Mouse (Mus musculus) thymus, postnatal 10 days (tissue): ENCODE results near the gene Pom121l2.

Source experiments
- DNase-seq, 2 experiments: peaks; one replicate each; pipeline ENCODE4 v3.0.0; 2021; ENCODE audit warnings: low spot score in 2 of 2

Gene Pom121l2

DNA sequence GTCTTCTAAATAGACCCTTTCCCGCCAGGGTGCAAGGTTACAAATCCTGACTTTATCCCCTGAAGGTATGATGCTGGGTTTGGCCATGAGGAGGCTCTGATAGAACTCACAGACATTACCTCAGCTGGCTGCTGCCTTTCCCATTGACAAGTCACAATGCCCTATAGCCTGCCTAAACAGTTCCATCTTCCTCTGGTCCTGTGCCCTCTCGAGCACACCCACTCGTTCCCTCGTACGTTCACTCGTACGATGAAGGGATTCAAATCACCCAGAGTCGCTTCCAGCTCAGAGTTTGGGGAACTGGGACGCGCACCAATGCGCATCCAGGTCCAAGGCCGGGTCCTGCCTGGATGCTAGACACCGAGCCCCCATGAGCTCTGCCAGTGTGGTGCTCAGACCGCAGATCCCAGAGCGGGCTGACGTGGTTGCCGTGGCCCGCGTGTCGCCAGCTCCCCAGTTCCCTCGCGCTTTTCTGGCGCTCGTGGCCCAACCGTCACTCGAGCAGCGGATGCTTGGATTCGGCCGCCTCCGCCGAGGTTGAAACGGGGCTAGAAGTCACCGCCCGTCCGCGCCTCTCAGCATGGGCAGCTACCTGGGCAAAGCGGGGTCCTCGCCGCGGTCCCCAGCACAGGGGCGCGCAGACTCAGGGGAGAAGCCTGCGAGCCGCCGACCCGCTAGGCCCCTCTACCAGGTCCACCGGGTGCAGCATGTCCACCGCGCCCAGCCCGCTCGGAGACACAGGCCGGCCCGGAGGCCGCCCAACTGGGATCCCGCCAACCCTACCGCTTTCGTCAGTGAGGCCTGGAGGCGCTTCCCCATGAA, at the start of gene Pom121l2:
Gene Pom121l2, plus strand, starts transcription at position 214 of the 822 bp plus-strand sequence.
- no peak for DNase-seq

DNA sequence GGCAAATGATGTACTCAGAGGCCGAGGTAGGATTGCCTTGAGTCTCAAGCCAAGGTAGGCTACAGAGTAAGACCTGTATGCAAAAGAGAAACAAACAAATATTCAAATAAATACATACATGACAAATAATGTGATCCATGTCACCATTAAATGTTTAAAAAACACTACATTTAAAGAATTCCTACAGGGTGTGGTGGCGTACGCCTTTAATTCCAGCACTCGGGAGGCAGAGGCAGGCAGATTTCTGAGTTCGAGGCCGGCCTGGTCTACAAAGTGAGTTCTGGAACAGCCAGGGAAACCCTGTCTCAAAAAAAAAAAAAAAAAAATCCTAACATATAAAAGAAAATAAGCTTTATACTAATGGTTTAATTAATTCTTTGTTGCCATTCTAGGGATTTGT, 49.3 kb upstream of the Pom121l2 start:
- DNase-seq = no peak

DNA sequence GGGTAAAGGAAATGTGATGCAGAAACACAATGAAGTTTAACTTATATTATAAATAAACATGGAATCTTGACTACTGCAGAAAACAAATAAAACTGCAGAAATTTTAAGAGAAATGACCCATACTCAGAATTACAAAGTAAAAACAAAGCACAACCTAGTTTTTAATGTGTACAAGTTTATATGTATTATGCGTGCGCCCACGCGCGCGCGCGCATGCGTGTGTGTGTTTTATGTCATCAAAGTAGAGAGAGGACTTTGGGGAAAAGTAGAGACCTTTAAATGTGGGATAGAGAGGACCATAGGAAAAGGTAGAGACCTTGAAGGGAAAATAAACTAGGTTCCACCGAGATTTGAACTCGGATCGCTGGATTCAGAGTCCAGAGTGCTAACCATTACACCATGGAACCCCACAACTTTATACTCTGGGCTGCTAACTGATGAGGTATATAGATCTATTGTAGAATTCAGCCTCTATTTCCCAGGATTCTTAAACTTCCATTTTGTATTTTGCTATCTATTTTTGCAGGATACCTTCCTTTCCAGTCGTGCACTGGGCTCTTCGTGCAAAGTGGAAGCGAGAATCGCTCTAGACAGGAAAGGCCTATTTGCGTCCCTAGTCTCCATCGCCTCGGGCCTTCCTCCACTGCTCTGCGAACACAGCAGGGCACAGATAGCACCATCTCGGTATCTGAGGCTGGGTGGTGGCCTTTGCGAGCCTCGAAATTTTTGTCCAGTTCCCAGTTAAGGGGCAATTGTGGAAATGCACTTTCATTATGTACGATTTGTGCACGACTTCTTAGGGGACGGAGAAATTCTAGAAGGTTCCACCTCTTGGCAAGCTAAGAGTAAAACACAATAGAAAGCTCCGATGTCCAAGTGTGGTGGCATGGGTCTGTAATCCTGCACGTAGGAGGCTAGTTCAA, 47.1 kb upstream of the Pom121l2 start:
- DNase-seq = no peak

DNA sequence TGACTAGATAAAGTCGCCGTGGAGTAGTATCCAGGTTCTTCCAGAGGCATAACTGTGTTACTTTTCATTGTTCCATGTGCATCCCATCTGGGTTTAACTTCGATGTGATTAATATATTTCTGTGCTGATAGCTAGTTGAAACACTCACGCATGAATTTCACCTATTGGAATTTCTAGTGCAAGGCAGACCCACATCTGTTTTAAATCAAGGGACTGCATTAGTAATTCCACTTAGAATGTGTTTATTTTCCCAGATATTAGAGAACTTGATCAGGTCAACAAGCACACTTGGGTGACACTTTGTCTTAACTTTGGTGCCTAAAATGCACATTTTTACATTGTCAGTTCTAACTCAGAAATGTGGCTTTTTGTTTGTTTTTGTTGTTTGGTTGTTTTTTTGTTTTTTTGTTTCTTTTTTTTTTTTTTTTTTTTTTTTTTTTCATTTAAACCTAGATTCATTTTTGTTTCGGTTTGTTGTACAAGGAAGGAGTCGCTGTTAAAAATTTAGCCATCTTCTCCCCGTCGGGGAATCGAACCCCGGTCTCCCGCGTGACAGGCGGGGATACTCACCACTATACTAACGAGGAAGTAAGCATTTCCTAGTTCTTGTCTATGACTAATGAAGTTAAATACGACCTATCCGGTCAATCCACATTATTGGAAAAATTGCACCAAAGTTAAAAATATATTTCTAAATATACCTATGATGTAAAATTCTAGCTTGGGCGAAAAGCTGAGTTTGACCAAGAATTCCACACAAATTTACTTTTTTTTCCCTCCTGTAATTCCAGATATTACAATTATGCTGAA, 45.8 kb upstream of the Pom121l2 start:
- DNase-seq = peak; percentile 65 to 80

DNA sequence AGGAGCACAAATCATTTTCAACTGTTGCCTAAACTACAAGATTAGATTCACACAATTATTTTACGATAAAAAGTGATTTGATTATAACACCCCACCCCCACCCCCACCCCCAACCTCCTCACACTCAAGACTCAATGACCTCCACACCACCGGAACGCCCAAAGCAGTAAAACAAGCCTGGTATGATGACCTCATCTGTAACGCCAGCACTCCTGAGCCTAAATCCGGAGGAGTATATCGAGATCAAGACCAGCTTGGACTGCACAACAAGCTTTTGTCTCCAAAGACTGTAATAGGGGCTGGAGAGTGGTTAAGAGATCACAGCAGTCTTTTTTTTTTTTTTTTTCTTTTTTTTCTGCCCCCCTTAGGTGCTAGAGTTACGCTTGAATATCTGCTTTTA, 45.2 kb upstream of the Pom121l2 start:
- no peak for DNase-seq

DNA sequence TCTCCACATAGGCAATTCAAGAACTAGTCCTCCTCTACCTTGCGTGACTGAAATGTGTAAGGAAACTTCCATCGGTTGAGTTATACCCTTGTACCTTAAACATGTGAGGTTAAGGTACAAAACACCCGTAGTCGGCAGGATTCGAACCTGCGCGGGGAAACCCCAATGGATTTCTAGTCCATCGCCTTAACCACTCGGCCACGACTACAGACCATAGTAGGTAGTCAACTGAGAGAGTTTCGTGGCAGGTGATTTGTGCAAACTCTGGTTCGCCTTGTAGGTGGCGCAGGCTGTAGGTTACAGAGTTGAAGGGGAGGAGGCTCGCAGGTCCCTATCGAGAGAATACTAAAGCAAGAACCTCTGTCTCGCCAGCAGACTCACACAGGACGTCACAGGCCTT, 44.0 kb upstream of the Pom121l2 start:
- DNase-seq = peak; percentile 83 to 89

DNA sequence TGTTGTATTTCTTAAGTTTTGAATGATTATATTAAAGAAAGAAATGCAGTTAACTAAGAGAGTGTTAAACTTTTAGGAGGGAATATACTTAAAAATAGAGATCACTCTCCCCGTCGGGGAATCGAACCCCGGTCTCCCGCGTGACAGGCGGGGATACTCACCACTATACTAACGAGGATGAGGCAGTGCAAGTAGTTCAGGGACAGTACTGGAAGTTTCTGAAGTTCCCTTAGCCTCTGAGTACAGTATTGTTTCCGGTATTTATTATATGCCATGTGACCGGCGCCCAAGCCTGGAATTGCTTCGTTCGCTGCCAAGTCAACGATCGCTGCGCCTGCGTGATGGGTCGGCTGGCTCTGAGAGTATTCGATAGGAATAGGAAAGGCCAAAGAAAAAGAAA, 40.8 kb upstream of the Pom121l2 start:
- DNase-seq = peak; percentile 84 to 90

DNA sequence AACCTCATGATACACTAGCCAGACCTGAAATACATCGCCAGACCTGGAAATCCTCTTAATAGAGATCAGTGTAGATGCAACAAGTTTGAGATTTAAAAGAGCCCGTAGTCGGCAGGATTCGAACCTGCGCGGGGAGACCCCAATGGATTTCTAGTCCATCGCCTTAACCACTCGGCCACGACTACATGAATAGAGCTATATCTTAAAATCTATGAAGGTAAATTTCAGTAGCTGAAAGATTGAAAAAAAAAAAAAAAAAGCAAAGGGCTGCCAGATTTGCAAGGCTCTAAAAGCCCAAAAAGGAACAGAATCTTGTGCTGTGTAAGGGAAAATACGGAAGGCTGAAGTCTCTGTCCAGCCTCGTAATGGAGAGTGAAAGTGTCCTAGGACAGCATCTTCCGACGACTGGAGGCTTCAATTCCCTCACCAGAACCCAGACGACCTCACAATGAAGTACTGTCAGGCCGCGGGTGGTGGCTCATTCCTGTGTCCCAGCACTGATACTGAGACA, 40.1 kb upstream of the Pom121l2 start:
- peak; percentile 77 to 81 for DNase-seq

DNA sequence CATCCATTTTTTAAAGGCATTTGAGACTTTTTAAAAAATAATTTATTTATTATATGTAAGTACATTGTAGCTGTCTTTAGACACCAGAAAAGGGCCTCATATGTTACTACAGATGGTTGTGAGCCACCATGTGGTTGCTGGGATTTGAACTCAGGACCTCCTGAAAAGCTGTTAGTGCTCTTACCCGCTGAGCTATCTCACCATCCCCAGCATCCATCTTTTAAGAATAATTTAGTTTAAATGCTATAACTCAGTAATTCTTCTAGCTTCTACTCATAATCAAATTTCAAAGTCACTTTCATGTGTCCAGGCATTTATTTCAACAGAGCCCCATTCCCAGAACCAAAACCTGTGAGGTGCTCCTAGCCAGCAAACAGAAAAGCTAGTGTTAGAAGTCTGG, 37.4 kb upstream of the Pom121l2 start:
- DNase-seq = no peak

DNA sequence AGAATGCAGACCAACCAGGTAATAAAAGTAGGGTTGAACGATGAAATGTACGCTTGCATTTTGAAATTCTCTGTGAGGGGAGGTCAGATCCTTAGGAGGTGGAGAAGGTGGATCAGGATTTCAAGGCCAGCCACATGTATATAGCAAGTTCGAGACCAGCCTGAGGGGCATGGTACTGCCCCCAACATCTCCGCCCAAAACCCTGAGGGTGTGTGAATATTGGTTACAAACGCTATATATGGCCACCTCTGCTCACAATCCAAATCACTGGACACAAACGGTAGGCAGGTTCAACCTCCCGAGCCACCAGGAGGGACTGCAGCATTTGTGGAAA, 36.4 kb upstream of the Pom121l2 start:
- no peak for DNase-seq

DNA sequence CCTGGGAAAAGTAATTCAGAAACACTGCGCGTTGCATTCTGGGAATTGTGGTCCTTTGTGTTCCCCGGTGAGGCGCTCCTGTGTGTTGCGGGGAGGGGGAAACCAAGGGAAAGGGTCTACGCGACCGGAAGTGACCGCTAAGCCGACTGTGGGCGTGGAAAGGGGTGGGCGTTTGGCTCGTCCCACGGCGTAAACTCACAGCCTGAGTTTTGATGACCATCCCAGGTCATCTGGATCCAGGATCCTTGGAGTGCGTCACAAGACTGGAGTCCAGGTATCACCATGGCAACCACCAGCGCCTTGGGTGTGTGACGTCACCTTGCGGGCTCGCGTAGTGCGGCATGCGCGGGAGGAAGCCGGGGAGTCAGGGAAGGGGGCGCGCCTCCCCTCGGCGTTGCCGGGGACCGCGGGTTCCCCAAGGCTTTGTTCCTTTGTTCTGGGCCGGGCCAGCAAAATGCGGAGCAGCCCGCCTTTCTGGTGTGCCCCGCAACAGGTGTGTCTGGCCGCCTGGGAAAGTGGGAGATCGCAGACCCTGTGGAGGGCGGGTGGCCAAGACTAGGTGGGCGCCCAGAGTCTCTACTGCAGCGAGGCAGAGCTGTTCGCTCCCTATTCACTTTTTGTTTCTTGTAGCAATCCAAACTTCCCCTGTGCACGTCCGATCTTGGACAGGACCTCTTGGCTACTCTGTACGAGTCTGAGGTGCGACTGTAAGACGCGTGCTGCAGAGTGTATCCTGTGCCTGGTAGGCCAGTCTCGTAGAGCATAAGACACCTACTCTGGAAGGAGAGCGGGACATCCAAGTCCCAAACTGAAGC, 35.9 kb upstream of the Pom121l2 start, which contains the start of gene Zfp184:
Gene Zfp184, plus strand, starts transcription at position 169 of the 815 bp plus-strand sequence.
- DNase-seq = peak; percentile 85 to 87

DNA sequence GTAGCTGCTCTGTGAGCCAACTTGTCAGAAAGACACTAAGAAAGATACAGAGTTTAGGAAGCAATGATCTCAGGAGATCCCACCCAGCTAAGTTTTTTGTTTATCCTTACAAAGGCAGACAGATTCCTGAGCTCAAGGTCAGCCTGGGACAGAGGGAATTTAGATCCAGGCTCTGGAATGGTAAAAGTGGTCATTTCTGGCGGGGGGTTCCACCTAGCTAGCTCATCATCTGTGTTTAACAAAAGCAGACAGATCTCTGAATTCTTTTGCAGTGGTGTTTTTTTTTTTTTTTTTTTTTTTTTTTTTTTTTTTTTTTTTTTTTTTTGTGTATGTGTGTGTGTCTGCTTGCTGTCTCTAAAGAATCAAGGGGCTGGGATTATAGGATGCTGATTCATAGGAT, 11.7 kb upstream of the Pom121l2 start:
- no peak for DNase-seq

DNA sequence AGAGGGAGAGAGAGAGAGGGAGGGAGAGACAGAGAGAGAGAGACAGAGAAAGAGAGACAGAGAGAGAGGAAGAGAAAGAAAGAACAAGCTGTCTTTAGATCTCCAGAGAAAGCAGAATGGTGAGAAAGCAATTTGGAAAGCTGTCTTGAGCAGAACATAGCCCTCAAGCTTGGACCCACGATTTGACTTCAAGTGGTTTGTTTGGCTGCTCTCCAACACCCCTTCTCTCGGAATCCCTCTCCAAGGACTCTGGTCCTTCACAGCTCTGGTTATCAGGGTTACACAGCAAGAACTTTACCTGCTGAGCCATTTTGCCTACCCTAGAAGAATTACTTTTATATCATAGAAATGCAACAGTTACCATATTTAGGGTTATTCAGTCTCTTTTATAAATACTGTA, 11.2 kb upstream of the Pom121l2 start:
- DNase-seq = no peak

DNA sequence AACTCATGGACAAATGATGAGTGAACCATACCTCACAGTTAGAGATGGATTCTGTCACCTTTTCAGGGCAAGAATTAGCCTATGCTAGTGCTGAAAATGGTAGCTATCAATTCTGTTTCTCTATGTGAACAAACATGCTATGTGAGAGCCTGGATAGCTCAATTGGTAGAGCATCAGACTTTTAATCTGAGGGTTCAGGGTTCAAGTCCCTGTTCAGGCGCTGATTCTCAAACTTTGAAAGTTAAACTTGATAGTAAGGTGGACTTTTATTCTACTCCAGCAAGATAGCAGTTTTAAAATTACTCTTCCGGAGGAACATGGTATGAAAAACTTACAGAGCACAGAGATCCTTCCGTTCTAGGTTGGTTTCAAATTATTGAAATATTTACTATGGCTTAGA, 9.4 kb upstream of the Pom121l2 start:
- DNase-seq = no peak

DNA sequence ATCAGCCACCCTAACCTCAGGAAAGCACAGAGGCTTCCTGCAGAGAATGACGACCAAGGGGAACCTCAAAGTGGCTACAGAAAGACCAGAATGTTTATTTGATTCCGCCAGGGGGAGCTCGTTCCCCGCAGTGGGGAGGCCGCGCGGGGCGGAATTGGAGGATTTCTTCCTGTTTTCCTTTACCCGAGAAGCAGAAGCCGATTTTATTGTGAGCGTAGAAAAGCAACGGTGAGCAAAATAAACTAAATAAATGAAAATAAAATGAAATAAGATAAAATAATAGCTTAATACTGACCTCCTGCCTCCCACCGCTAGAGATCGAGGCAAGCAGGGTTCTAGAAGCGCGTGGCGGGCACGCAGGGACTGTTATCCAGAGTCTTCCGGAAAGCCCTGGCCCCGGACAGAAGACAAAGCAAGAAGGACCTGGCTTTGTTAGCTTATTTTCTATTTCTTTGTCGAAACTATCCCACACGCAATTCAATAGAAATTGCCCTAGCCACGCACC, 6.7 kb upstream of the Pom121l2 start:
- DNase-seq = peak; percentile 79 to 95

DNA sequence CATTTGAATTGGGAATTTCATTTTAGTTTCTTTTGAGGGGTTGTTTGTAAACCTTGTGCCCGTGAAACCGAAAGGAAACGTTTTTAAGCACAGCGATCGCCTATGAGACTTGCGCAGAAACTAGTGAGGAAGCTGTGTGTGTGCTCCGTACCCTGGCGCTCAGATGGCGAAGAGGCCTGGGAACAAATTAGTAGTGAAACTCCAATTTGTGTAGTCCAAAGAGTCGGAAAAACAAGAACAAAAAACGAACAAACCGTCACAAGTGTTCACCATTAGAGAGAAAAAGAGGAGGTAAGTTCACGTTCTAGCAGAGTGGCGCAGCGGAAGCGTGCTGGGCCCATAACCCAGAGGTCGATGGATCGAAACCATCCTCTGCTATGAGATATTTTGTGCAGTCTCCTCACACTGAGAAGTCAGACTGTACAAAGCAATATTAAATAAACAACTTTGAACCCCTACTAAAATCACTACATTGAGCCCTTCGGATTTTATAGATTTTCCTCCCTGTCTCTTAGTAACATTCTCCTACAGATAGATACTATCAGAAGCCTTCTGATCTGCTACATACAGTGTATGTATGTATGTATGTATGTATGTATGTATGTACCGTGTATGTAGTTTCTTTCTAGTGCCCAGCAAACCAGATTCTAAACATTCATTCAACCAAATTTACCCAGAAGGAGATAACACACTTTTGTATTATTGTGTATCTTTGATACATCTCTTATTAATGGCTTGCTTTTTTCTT, 6.1 kb upstream of the Pom121l2 start:
- DNase-seq = peak; percentile 64 to 78

DNA sequence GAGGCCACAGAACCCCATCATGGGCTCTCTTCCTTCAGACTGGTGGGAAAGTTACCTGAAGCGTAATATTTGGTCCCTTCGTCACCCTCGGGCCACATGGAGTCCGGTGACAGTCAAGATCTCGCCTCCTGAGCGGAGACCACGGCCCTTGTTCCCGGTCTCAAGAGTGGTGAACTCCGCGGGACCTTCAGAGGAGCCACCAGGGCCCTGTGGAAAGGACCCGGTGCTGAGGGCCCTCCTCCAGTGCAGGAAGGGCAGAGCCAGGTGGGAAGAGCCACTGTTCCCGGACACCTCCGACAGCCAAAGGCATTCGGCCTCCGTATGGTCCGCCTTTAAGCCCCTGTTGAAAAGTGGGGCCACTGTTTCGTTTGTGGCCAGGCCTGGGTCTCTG, 804 bp downstream of the Pom121l2 start:
- no peak for DNase-seq

DNA sequence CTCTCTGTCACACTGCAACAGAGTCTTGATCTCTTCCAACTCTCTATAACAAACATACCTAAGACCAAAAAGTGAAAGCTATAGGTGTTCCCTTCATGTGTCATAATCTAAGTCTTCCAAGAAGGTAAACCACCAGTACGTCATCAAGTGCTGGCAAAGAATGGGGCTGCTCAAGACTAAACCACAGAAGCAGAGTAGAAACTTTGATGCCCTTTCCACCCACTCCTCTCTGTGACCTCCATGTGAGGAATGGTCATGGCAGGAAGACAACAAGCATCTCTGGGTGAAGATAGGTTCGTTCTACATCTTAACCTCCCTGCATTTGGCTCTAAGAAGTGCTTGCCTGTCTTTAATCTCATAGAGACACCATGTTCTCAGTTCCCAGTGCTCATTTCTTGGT, 3.5 kb downstream of the Pom121l2 start:
- no peak for DNase-seq

DNA sequence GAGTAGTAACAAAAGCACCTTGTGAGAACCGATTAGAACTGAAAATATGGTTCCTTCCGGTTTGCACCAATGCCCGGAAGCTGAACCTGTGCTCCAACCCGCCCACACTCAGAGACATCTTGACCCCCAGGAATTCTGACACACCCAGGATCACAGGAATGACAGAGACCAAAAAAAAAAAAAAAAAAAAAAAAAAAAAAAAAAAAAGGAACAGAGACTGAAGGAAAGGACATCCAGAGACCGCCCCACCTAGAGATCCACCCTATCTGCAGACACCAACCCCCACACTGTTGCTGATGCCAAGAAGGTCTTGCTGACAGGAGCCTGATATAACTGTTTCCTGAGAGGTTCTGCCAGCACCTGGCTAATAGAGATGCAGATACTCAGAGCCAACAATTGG, 11.6 kb downstream of the Pom121l2 start:
- no peak for DNase-seq
